Mouse (Mus musculus) heart, adult 2 months (tissue): Measurements from ENCODE around the gene Anpep. TPM values are rescaled to one million over a fixed set of nuclear protein-coding genes. Genes with fewer than 3 reads are reported as not detected.
"Not testable (repeated sequence)": the region's sequence is repeated elsewhere in the genome, so short reads cannot be mapped to it uniquely, and the experiment has no call there.

Experiments used
- DNase-seq, 2 experiments: peaks; one replicate each; pipeline ENCODE4 v3.0.0; 2021
- H3K27ac ChIP-seq: fragments of 200-600 bp; 2 replicates; pipeline ENCODE4 v1.8.1; 2022
- H3K27me3 ChIP-seq: fragments of 200-500 bp; 2 replicates; pipeline ENCODE4 v1.6.1; 2012; ENCODE audit warnings: mild to moderate bottlenecking, low read length, inconsistent platforms, mixed read lengths; ENCODE audit not compliant: control insufficient read depth, insufficient read depth
- H3K36me3 ChIP-seq: fragments of 200-500 bp; 2 replicates; pipeline ENCODE4 v1.6.1; 2012; ENCODE audit warnings: low read length, inconsistent platforms; ENCODE audit not compliant: control insufficient read depth, insufficient read depth
- H3K4me1 ChIP-seq: fragments of 200-500 bp; 2 replicates; pipeline ENCODE4 v1.6.1; 2011; ENCODE audit warnings: low read length; ENCODE audit not compliant: control insufficient read depth, insufficient read depth
- H3K4me3 ChIP-seq: fragments of 200-600 bp; 2 replicates; pipeline ENCODE4 v1.8.1; 2022
- H3K79me2 ChIP-seq: fragments of 200-500 bp; replicated peaks from 2 replicates; pipeline ENCODE4 v1.6.1; 2012; ENCODE audit warnings: mild to moderate bottlenecking, inconsistent platforms, low read length, moderate library complexity, mixed read lengths; ENCODE audit not compliant: control insufficient read depth, insufficient read depth
- H3K9ac ChIP-seq: fragments of 200-500 bp; 2 replicates; pipeline ENCODE4 v1.6.1; 2012; ENCODE audit warnings: low read depth, mild to moderate bottlenecking, control low read depth, inconsistent platforms, low read length, mixed read lengths
- CTCF ChIP-seq: fragments of 200-600 bp; IDR thresholded peaks from 2 replicates; pipeline ENCODE4 v1.8.1; 2022; ENCODE audit warnings: antibody characterized with exemption, mild to moderate bottlenecking, moderate library complexity
- EP300 ChIP-seq: fragments of 200-500 bp; IDR thresholded peaks from 2 replicates; pipeline ENCODE4 v1.6.1; 2011; ENCODE audit warnings: low read depth, low read length, control low read depth; ENCODE audit not compliant: insufficient read depth
- POLR2A ChIP-seq: fragments of 200-500 bp; IDR thresholded peaks from 2 replicates; pipeline ENCODE4 v1.6.1; 2011; ENCODE audit warnings: mild to moderate bottlenecking, low read depth, low read length, control low read depth; ENCODE audit not compliant: insufficient read depth
- WGBS: fragments of 180-500 bp; shearing (Covaris S2); methylation state at CpG from one replicate; pipeline ENCODE4 v1.1.7; 2018; 5-methylcytosine and 5-hydroxymethylcytosine counted together
- intact Hi-C: fragments of 180-260 bp; cut with DNase I; formaldehyde crosslinking; loops from one replicate; pipeline ENCODE4 v1.15.1; 2025
- polyA plus RNA-seq: library from polyadenylated mRNA; depleted of rRNA; stranded (reverse); fragments of >200 nt; gene quantifications from 2 replicates; pipeline ENCODE4 v1.2.3, GENCODE M21; 2012
- total RNA-seq, 2 experiments: library from RNA; stranded (reverse); gene quantifications; 2 replicates each; pipeline ENCODE4 v1.2.3; 2021

Anpep gene
- total and polyA plus RNA-seq, 3 experiments: 8.4 to 18.5 (median 12.9) TPM

DNA sequence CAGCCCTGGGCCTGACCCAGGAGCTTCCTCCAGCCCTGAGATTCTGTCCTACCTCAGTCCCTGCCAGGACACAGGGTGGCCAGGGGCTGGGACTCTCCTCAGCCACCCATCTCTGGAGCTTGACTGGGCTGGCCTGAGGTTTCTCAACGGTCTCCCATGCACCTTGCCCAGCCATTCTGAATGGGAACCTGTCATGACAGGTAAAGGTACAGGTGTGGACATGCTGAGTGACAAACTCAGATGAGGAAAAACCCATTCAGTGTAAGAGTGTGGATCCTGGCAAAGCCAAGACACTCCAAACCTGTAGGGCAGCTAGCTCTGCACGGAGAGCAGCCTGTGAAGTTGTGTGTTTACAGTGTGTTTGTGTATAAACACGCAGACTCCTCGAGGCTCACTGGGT, 60.5 kb downstream of the Anpep start:
- TF ChIP-seq POLR2A (no peak), CTCF (no peak), EP300 (no peak)
- no peaks in the 10 kb centered on the region for H3K79me2 ChIP-seq
- no peak overlapping the region for H3K27ac ChIP-seq
- no peaks in the 10 kb centered on the region for H3K4me1 ChIP-seq
- WGBS: 84% methylated on average over 4 of the region's 4 CpGs
- DNase-seq: no peak
- H3K4me3 ChIP-seq: no peak overlapping the region
- H3K36me3 ChIP-seq: no peaks in the 10 kb centered on the region
- intact Hi-C loops: no loop called here
- H3K27me3 ChIP-seq: no peaks in the 10 kb centered on the region
- H3K9ac ChIP-seq: no peak overlapping the region

GRCm38 (mm10) chr7:79799506-79799905, 61.4 kb downstream of the Anpep start:
- no peak overlapping the region for H3K4me3 ChIP-seq
- intact Hi-C loops: loop anchor here (1.0 to 10.0 kb wide), 2 partner anchors 115 to 425 kb away; no protein-coding TSS in a partner anchor
- WGBS: 58% methylated on average over 6 of the region's 6 CpGs
- TF ChIP-seq EP300 (no peak), POLR2A (no peak), CTCF (no peak)
- no peaks in the 10 kb centered on the region for H3K79me2 ChIP-seq
- no peaks in the 10 kb centered on the region for H3K4me1 ChIP-seq
- no peaks in the 10 kb centered on the region for H3K36me3 ChIP-seq
- no peak for DNase-seq
- H3K27ac ChIP-seq: no peak overlapping the region
- H3K9ac ChIP-seq: no peak overlapping the region
- H3K27me3 ChIP-seq: no peaks in the 10 kb centered on the region

- intact Hi-C loops: loop anchor here (1.0 to 10.0 kb wide), 2 partner anchors 115 to 426 kb away; no protein-coding TSS in a partner anchor
Observed at GRCm38 (mm10) chr7:79799048-79799447, 61.8 kb downstream of the Anpep start.

DNA sequence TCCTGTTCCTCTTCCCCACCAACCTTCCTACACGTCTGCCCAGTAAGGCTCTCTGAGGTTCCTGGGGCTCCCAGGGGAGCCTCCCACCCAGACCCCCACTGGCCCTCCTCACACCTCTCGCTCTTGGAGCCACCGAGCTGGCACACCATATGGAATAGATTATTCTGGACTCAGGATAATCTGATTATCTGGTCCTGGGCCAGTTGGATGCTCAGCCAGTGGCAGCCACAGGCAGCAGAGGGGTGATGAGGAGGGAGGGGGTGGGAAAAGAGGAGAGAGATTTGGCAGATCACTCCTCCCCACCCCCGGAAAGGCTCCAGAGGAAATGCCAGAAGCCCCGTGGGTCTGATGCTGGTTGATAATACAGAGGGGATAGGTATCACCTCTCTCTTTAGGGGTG, 62.3 kb downstream of the Anpep start:
- H3K4me1 ChIP-seq: no peaks in the 10 kb centered on the region
- intact Hi-C loops: loop anchor here (1.0 to 10.0 kb wide), 2 partner anchors 116 to 426 kb away; no protein-coding TSS in a partner anchor
- no peak for DNase-seq
- H3K27me3 ChIP-seq: no peaks in the 10 kb centered on the region
- no peak for TF ChIP-seq CTCF
- H3K36me3 ChIP-seq: no peaks in the 10 kb centered on the region
- no peaks in the 10 kb centered on the region for H3K79me2 ChIP-seq
- no peak overlapping the region for H3K9ac ChIP-seq
- no peak overlapping the region for H3K4me3 ChIP-seq
- H3K27ac ChIP-seq: no peak overlapping the region
- 29% methylated on average over 5 of the region's 5 CpGs for WGBS

More at GRCm38 (mm10) chr7:79799048-79799447, 61.8 kb downstream of the Anpep start:
- H3K9ac ChIP-seq: no peak overlapping the region
- H3K4me3 ChIP-seq: no peak overlapping the region
- peak; percentile 69 to 85 for DNase-seq
- no peak overlapping the region for H3K27ac ChIP-seq
- no peaks in the 10 kb centered on the region for H3K27me3 ChIP-seq
- peak; percentile 94 for TF ChIP-seq CTCF
- no peak for TF ChIP-seq POLR2A
- TF ChIP-seq EP300: peak; percentile 42; the same call in 1 of the 2 replicates
- no peaks in the 10 kb centered on the region for H3K79me2 ChIP-seq
- H3K36me3 ChIP-seq: no peaks in the 10 kb centered on the region
- H3K4me1 ChIP-seq: no peaks in the 10 kb centered on the region
- WGBS: 1% methylated on average over 8 of the region's 8 CpGs

GRCm38 (mm10) chr7:79793688-79794087, 67.2 kb downstream of the Anpep start, which contains the start of gene Mesp1:
Mesp1 (minus strand) TSS chr7:79793788.
- no peak for DNase-seq
- intact Hi-C loops: loop anchor here (10.0 kb wide), 1 partner anchor 431 kb away; no protein-coding TSS in a partner anchor
- Histone ChIP-seq H3K36me3 (no peaks in the 10 kb centered on the region), H3K27me3 (peaks cover 13% of the 10 kb centered on the region), H3K79me2 (no peaks in the 10 kb centered on the region), H3K27ac (no peak within 1 kb of the TSS), H3K4me3 (peak within 1 kb of the TSS; percentile 46), H3K4me1 (no peaks in the 10 kb centered on the region; the same call in 1 of the 2 replicates), H3K9ac (peak within 1 kb of the TSS; percentile 27; the same call in 1 of the 2 replicates)
- 86% methylated on average over 6 of the region's 6 CpGs for WGBS
- TF ChIP-seq CTCF: no peak
- no peak for TF ChIP-seq EP300
- TF ChIP-seq POLR2A: no peak

DNA sequence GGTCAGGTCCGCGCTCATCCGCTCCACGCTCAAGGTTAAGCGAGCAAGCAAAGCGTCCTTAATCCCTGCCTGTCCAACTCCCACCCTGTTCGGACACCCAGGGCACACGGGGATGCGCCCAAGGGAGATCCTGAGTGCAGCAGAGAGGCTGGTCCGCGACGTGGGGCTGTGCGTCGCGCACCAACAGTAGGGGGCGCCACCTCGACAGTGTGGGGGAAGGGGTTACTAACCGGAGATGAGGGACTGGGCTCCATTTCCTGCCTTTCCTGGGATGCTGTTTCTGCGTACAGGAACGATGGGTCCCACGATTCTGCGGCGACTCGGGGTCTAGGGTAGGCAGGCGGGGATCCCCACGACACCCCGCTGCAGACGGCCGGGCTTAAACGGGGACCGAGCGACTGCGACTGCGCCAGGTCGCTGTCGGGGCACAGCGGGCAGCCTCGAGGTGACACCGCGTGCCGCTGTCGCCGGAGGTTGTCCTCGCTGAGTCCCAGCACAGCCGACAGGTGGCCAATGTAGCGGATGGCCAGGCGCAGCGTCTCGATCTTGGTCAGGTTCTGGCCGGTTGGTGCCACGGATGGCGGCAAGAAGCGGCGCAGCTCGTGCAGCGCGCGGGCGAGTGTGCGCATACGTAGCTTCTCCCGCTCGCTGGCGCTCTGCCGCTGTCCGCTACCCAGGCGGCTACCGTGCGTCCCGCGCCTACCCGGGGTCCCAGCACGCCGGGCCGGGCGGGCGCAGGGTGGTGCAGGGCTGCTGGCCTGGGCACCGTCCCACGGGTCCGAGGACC, 68.0 kb downstream of the Anpep start:
- peaks cover 13% of the 10 kb centered on the region for H3K27me3 ChIP-seq
- under 1% methylated on average over 79 of the region's 80 CpGs for WGBS

DNA sequence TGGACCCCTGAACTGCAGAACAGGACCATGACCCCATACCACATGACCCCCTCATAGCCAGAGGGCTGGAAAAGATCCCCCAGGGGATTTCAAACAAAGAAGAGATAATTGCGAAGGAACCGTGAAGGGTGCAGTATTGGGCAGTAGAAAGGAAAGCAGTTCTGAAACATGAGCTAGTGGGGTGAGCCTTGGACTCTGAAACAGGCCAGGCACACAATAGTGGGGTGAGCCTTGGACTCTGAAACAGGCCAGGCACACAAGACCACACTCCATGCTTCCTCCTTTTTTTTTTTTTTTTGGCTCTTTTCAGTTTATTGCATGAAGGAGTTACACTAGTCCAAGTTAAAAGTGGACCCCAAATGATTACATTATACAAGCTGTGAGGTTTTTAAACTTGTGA, 71.0 kb downstream of the Anpep start:
- H3K9ac ChIP-seq, DNase-seq, H3K4me3 ChIP-seq, H3K79me2 ChIP-seq, H3K4me1 ChIP-seq, H3K36me3 ChIP-seq, H3K27ac ChIP-seq: not testable (repeated sequence)
- H3K27me3 ChIP-seq: peaks cover 13% of the 10 kb centered on the region
- 74% methylated on average over 2 of the region's 2 CpGs for WGBS
- intact Hi-C loops: loop anchor here (10.0 kb wide), 1 partner anchor 435 kb away; no protein-coding TSS in a partner anchor

More for the DNA sequence above, 68.0 kb downstream of the Anpep start:
- Histone ChIP-seq H3K4me1 (no peaks in the 10 kb centered on the region; the same call in 1 of the 2 replicates), H3K9ac (peak overlapping the region; percentile 27; the same call in 1 of the 2 replicates), H3K79me2 (no peaks in the 10 kb centered on the region), H3K4me3 (peak overlapping the region; percentile 46), H3K36me3 (no peaks in the 10 kb centered on the region), H3K27ac (no peak overlapping the region)
- peak; percentile 67 for TF ChIP-seq CTCF
- no peak for TF ChIP-seq EP300
- no peak for TF ChIP-seq POLR2A
- DNase-seq: peak; percentile 19 to 49
- intact Hi-C loops: loop anchor here (10.0 kb wide), 1 partner anchor 432 kb away; no protein-coding TSS in a partner anchor
